Comparison of ENCODE assay signal across 12 mouse cellular contexts in genomic region chr13:57766721-57767120, GRCm38 (mm10).
A peak's percentile ranks its signal among the peaks of the same experiment; 100 is the strongest.
DNase-seq lines count a peak whose midpoint lies in the region; ATAC-seq lines count a peak whose summit lies in the region.
"Had no signal": no experiment of that assay in that cellular context is flagged by ENCODE, and none has a peak within 500 bp of the region (broad histone marks: within the 10 kb centered on the region; RNA-seq: fewer than 3 reads in every experiment).

No protein-coding gene starts in this region.

- peak; percentile 24 for DNase-seq in cerebellum, adult 8-10 months
- no peak for DNase-seq in cerebellum, adult 11-12 months
- DNase-seq in kidney, adult 9 months = peak; percentile 11
- DNase-seq in kidney, postnatal 14 days = no peak
- peak; percentile 11 for DNase-seq in urinary bladder, postnatal 25 days (ENCODE audit: low spot score)
- DNase-seq in urinary bladder, adult 2 months (ENCODE audit: low spot score) = no peak
- DNase-seq in neural tube, embryonic 10.5 days (ENCODE audit: extremely low spot score, low spot score) = no peak

- no peak overlapping the region for H3K4me3 ChIP-seq in midbrain, embryonic 16.5 days (ENCODE audit: low read depth, low read length)
- H3K4me3 ChIP-seq: forebrain, embryonic 12.5 days; intestine, embryonic 15.5 days; midbrain, embryonic 12.5 days had no signal

- no peaks in the 10 kb centered on the region; the same call in 1 of the 2 replicates for H3K9me3 ChIP-seq in midbrain, embryonic 16.5 days (replicated peaks; ENCODE audit: control insufficient read depth, low read length, poor library complexity, severe bottlenecking)
- H3K9me3 ChIP-seq: intestine, embryonic 15.5 days; midbrain, embryonic 12.5 days had no signal

- no peak overlapping the region for H3K27ac ChIP-seq in midbrain, embryonic 16.5 days (ENCODE audit: low read length)
- H3K27ac ChIP-seq: forebrain, embryonic 12.5 days; intestine, embryonic 15.5 days; midbrain, embryonic 12.5 days had no signal

- 70% methylated on average over 3 of the region's 3 CpGs for WGBS in midbrain, embryonic 16.5 days

- H3K4me2 ChIP-seq in midbrain, embryonic 16.5 days (ENCODE audit: low read length) = no peak overlapping the region
- H3K4me2 ChIP-seq: forebrain, embryonic 12.5 days; intestine, embryonic 15.5 days; midbrain, embryonic 12.5 days had no signal

- ATAC-seq in midbrain, embryonic 16.5 days = no peak
- ATAC-seq: activated CD4-positive, CD25-positive, alpha-beta regulatory T cell, adult 4 months; intestine, embryonic 15.5 days had no signal

- no peaks in the 10 kb centered on the region for H3K36me3 ChIP-seq in midbrain, embryonic 16.5 days (ENCODE audit: control insufficient read depth, insufficient read depth, low read length)
- H3K36me3 ChIP-seq: forebrain, embryonic 12.5 days; intestine, embryonic 15.5 days; midbrain, embryonic 12.5 days had no signal

- no peak overlapping the region for H3K9ac ChIP-seq in midbrain, embryonic 16.5 days (ENCODE audit: low read depth, low read length)
- H3K9ac ChIP-seq: forebrain, embryonic 12.5 days; intestine, embryonic 15.5 days; midbrain, embryonic 12.5 days had no signal

- H3K27me3 ChIP-seq in midbrain, embryonic 16.5 days (ENCODE audit: control insufficient read depth, insufficient read depth, low read depth, low read length) = no peaks in the 10 kb centered on the region
- H3K27me3 ChIP-seq: forebrain, embryonic 12.5 days; intestine, embryonic 15.5 days; midbrain, embryonic 12.5 days had no signal

- 0 out of 2 replicates have a peak, but pooled peaks cover 2% of the 10 kb centered on the region for H3K4me1 ChIP-seq in midbrain, embryonic 16.5 days (ENCODE audit: control insufficient read depth, insufficient read depth, low read length)

Comparison
In these comparisons a context has a peak if more than half of its experiments do, and no peak if none do; other contexts are left out.
1. DNase-seq: peak in cerebellum, adult 8-10 months (single experiment), kidney, adult 9 months (single experiment) and urinary bladder, postnatal 25 days (single experiment); none in cerebellum, adult 11-12 months (single experiment), kidney, postnatal 14 days (single experiment), urinary bladder, adult 2 months (single experiment) and neural tube, embryonic 10.5 days (single experiment).